Comparison of ENCODE assay signal across 18 mouse cellular contexts in the genomic region with DNA sequence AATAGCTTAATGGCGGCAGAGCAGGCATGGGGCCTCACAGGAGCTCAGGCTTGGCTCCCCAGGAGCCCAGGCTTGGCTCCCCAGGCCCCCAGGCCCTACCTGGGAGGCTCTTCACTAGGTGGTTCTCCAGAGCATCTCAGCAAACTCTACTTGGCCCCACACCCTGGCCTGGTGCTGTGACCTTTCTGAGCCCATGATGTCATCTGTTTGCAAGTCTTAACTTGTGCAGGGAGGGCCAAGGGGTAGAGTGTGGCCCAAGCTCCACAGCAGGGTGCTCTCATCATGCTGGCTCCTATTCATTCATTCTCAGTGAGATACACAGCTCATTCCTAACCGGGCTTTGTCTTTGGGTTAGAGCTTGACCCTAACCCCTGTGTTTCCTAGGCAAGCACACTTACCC. TPM values are rescaled to one million over a fixed set of nuclear protein-coding genes. Genes with fewer than 3 reads are reported as not detected.
DNase-seq lines count a peak whose midpoint lies in the region; ATAC-seq and TF ChIP-seq lines count a peak whose summit lies in the region.
"Had no signal": no experiment of that assay in that cellular context is flagged by ENCODE, and none has a peak within 500 bp of the region (broad histone marks: within the 10 kb centered on the region; RNA-seq: fewer than 3 reads in every experiment).

No protein-coding gene starts in this region.

- H3K9me3 ChIP-seq in heart, embryonic 14.5 days (ENCODE audit: control insufficient read depth, low read length), result no peaks in the 10 kb centered on the region
- no peaks in the 10 kb centered on the region for H3K9me3 ChIP-seq in kidney, embryonic 16.5 days (ENCODE audit: low read length)
- H3K9me3 ChIP-seq in midbrain, embryonic 15.5 days, result no peaks in the 10 kb centered on the region
- no peaks in the 10 kb centered on the region for H3K9me3 ChIP-seq in midbrain, embryonic 13.5 days
- H3K9me3 ChIP-seq: G1E; limb, embryonic 12.5 days; stomach, embryonic 15.5 days had no signal

- no peak for TF ChIP-seq CTCF in kidney, adult 2 months (conservative IDR thresholded peaks at IDR 0.05; ENCODE audit: insufficient read depth, insufficient read length, low read depth, low read length)

- H3K36me3 ChIP-seq in heart, embryonic 14.5 days (ENCODE audit: control insufficient read depth, insufficient read depth, low read length), result peaks cover 36% of the 10 kb centered on the region
- H3K36me3 ChIP-seq in kidney, embryonic 16.5 days (ENCODE audit: insufficient read depth, low read length), result peaks cover 20% of the 10 kb centered on the region
- H3K36me3 ChIP-seq in kidney, adult 2 months (ENCODE audit: control insufficient read depth, insufficient read depth, low read length), result no peaks in the 10 kb centered on the region
- H3K36me3 ChIP-seq in midbrain, embryonic 15.5 days (replicated peaks), result 0 out of 2 replicates have a peak, but pooled peaks cover 3% of the 10 kb centered on the region
- peaks cover 16% of the 10 kb centered on the region for H3K36me3 ChIP-seq in midbrain, embryonic 13.5 days

- WGBS in heart, embryonic 14.5 days, result 52% methylated on average over 2 of the region's 2 CpGs
- 42% methylated on average over 2 of the region's 2 CpGs for WGBS in kidney, embryonic 16.5 days
- 60% methylated on average over 2 of the region's 2 CpGs for WGBS in kidney, adult 2 months
- 24% methylated on average over 2 of the region's 2 CpGs for WGBS in midbrain, embryonic 15.5 days
- WGBS in midbrain, embryonic 13.5 days, result 26% methylated on average over 2 of the region's 2 CpGs

- no peak overlapping the region for H3K27ac ChIP-seq in heart, embryonic 14.5 days (replicated peaks in 1 of 2; ENCODE audit: control insufficient read depth in 1 of 2, insufficient read depth in 1 of 2, low read depth in 2 of 2, low read length in 2 of 2)
- no peak overlapping the region for H3K27ac ChIP-seq in kidney, embryonic 16.5 days (ENCODE audit: low read length)
- H3K27ac ChIP-seq in kidney, adult 2 months (ENCODE audit: insufficient read depth, low read depth, low read length), result no peak overlapping the region
- H3K27ac ChIP-seq in midbrain, embryonic 15.5 days, result 0 out of 2 replicates have a peak overlapping the region, but pooled peaks have one; percentile 1
- no peak overlapping the region for H3K27ac ChIP-seq in midbrain, embryonic 13.5 days

- peaks cover 20 to 35% of the 10 kb centered on the region in 2 experiments for H3K4me1 ChIP-seq in heart, embryonic 14.5 days (ENCODE audit: control insufficient read depth in 2 of 2, insufficient read depth in 2 of 2, low read length in 2 of 2)
- H3K4me1 ChIP-seq in kidney, embryonic 16.5 days (ENCODE audit: insufficient read depth, low read length), result peaks cover 9% of the 10 kb centered on the region; the same call in 1 of the 2 replicates
- H3K4me1 ChIP-seq in kidney, adult 2 months (ENCODE audit: control insufficient read depth, insufficient read depth, low read length), result no peaks in the 10 kb centered on the region
- H3K4me1 ChIP-seq in midbrain, embryonic 15.5 days, result peaks cover 45% of the 10 kb centered on the region
- peaks cover 54% of the 10 kb centered on the region for H3K4me1 ChIP-seq in midbrain, embryonic 13.5 days (replicated peaks)

- peak; percentile 39; the same call in 1 of the 2 replicates for ATAC-seq in heart, embryonic 14.5 days (ENCODE audit: insufficient number of reproducible peaks, insufficient read depth, low FRiP score, low read depth)
- ATAC-seq in kidney, embryonic 16.5 days (ENCODE audit: low FRiP score, low TSS enrichment), result peak; percentile 15; the same call in 1 of the 2 replicates
- ATAC-seq in midbrain, embryonic 15.5 days (replicated peaks), result no peak
- no peak for ATAC-seq in midbrain, embryonic 13.5 days
- ATAC-seq in cerebellum, adult (ENCODE audit: insufficient number of reproducible peaks, low FRiP score, low TSS enrichment), result no peak

- H3K27me3 ChIP-seq in heart, embryonic 14.5 days (ENCODE audit: control insufficient read depth, insufficient read depth, low read length), result no peaks in the 10 kb centered on the region
- no peaks in the 10 kb centered on the region for H3K27me3 ChIP-seq in kidney, embryonic 16.5 days (ENCODE audit: insufficient read depth, low read length)
- no peaks in the 10 kb centered on the region for H3K27me3 ChIP-seq in kidney, adult 2 months (replicated peaks; ENCODE audit: control insufficient read depth, insufficient read depth, low read length)
- H3K27me3 ChIP-seq in midbrain, embryonic 15.5 days (replicated peaks), result no peaks in the 10 kb centered on the region
- no peaks in the 10 kb centered on the region for H3K27me3 ChIP-seq in midbrain, embryonic 13.5 days
- H3K27me3 ChIP-seq: limb, embryonic 12.5 days; stomach, embryonic 15.5 days had no signal

- no peak overlapping the region for H3K4me3 ChIP-seq in heart, embryonic 14.5 days (ENCODE audit: control insufficient read depth in 1 of 2, insufficient read depth in 1 of 2, low read depth in 1 of 2, low read length in 2 of 2)
- H3K4me3 ChIP-seq in kidney, embryonic 16.5 days (ENCODE audit: low read length), result no peak overlapping the region
- H3K4me3 ChIP-seq in kidney, adult 2 months (ENCODE audit: insufficient read depth, low read depth, low read length), result no peak overlapping the region
- no peak overlapping the region for H3K4me3 ChIP-seq in midbrain, embryonic 15.5 days
- no peak overlapping the region for H3K4me3 ChIP-seq in midbrain, embryonic 13.5 days (replicated peaks)
- H3K4me3 ChIP-seq: limb, embryonic 12.5 days; stomach, embryonic 15.5 days had no signal

- no peak for TF ChIP-seq POLR2A in kidney, adult 2 months (IDR thresholded peaks at IDR 0.05; ENCODE audit: low read depth, low read length)

- DNase-seq in heart, adult 8-10 months (ENCODE audit: low spot score), result no peak
- no peak for DNase-seq in kidney, adult 2 months
- DNase-seq: cerebellum, adult 9-10 months; heart, adult 11 months; kidney, postnatal 14 days; layer of hippocampus, adult 9-11 months; lung, embryonic 14.5 days; lung, postnatal 4 days had no signal

- H3K4me2 ChIP-seq in heart, embryonic 14.5 days (ENCODE audit: low read length), result no peak overlapping the region
- no peak overlapping the region for H3K4me2 ChIP-seq in kidney, embryonic 16.5 days (replicated peaks; ENCODE audit: low read depth, low read length)
- H3K4me2 ChIP-seq in midbrain, embryonic 15.5 days, result no peak overlapping the region
- H3K4me2 ChIP-seq in midbrain, embryonic 13.5 days (replicated peaks), result no peak overlapping the region
- H3K4me2 ChIP-seq: limb, embryonic 12.5 days; lung, embryonic 14.5 days; midbrain, embryonic 11.5 days; stomach, embryonic 15.5 days had no signal

- no peak overlapping the region for H3K9ac ChIP-seq in heart, embryonic 14.5 days (ENCODE audit: low read length)
- H3K9ac ChIP-seq in kidney, embryonic 16.5 days (replicated peaks; ENCODE audit: low read length), result 0 out of 2 replicates have a peak overlapping the region, but pooled peaks have one; percentile 7
- no peak overlapping the region for H3K9ac ChIP-seq in midbrain, embryonic 15.5 days
- no peak overlapping the region for H3K9ac ChIP-seq in midbrain, embryonic 13.5 days (replicated peaks)
- H3K9ac ChIP-seq: limb, embryonic 12.5 days; lung, embryonic 14.5 days; stomach, embryonic 15.5 days had no signal

RNA-seq across cellular contexts. Expression of a gene that starts 34.6 kb away (rescaled TPM):
- 20.5 and 23.7 TPM in 2 replicates for polyA plus RNA-seq in heart, embryonic 14.5 days (2014; fragmentation: Nextera tagmentation; extraction: Ambion mirVana)
- total RNA-seq in heart, adult 8-10 months (2022), result 10 to 100 TPM; 34.9 to 37.7 (median 36.6) TPM
- 26.3 and 30.9 TPM in 2 replicates for polyA plus RNA-seq in kidney, embryonic 16.5 days (2015; fragmentation: Nextera tagmentation; extraction: Ambion mirVana)
- polyA plus RNA-seq in kidney, adult 2 months (2012; rRNA removed), result 60.8 and 64.8 TPM in 2 replicates
- 20.0 and 22.3 TPM in 2 replicates for polyA plus RNA-seq in midbrain, embryonic 15.5 days (2015; fragmentation: Nextera tagmentation; extraction: Ambion mirVana)
- 22.5 and 25.6 TPM in 2 replicates for polyA plus RNA-seq in midbrain, embryonic 13.5 days (2015; fragmentation: Nextera tagmentation; extraction: Ambion mirVana)

RNA-seq across cellular contexts. Expression of a gene that starts 43.8 kb away (rescaled TPM):
- 0.04 and 0.09 TPM in 2 replicates for polyA plus RNA-seq in heart, embryonic 14.5 days (2014; fragmentation: Nextera tagmentation; extraction: Ambion mirVana)
- total RNA-seq in heart, adult 8-10 months (2022), result under 1 TPM; 0.23 to 0.46 (median 0.36) TPM
- polyA plus RNA-seq in kidney, embryonic 16.5 days (2015; fragmentation: Nextera tagmentation; extraction: Ambion mirVana), result 0.09 and 0.17 TPM in 2 replicates
- polyA plus RNA-seq in kidney, adult 2 months (2012; rRNA removed), result 0.01 and 0.02 TPM in 2 replicates
- polyA plus RNA-seq in midbrain, embryonic 15.5 days (2015; fragmentation: Nextera tagmentation; extraction: Ambion mirVana), result 3.9 and 4.5 TPM in 2 replicates
- 0.68 and 0.73 TPM in 2 replicates for polyA plus RNA-seq in midbrain, embryonic 13.5 days (2015; fragmentation: Nextera tagmentation; extraction: Ambion mirVana)
- polyA plus RNA-seq: G1E; lung, embryonic 14.5 days; spleen, adult 2 months had no signal

Comparison
In these comparisons a context has a peak if more than half of its experiments do, and no peak if none do; other contexts are left out.
1. ATAC-seq: peak in heart, embryonic 14.5 days (single experiment) and kidney, embryonic 16.5 days (single experiment); none in midbrain, embryonic 15.5 days (single experiment), midbrain, embryonic 13.5 days (single experiment) and cerebellum, adult (single experiment).